Mouse (Mus musculus) thymus, adult 2 months (tissue): Measurements from ENCODE around the gene Ccdc28a. TPM values are rescaled to one million over a fixed set of nuclear protein-coding genes. Genes with fewer than 3 reads are reported as not detected.
A peak's percentile ranks its signal among the peaks of the same experiment; 100 is the strongest.

ENCODE experiments used
- DNase-seq: peaks from one replicate; pipeline ENCODE4 v3.0.0; 2021
- H3K27ac ChIP-seq: fragments of 200-500 bp; 2 replicates; pipeline ENCODE4 v1.5.1; 2012; ENCODE audit warnings: low read length, control low read depth; ENCODE audit not compliant: control insufficient read depth, insufficient read depth
- H3K27me3 ChIP-seq: fragments of 200-500 bp; 2 replicates; pipeline ENCODE4 v1.6.1; 2012; ENCODE audit warnings: mild to moderate bottlenecking, low read length, moderate library complexity, mixed read lengths; ENCODE audit not compliant: control insufficient read depth, insufficient read depth
- H3K36me3 ChIP-seq: fragments of 200-500 bp; 2 replicates; pipeline ENCODE4 v1.6.1; 2012; ENCODE audit warnings: mild to moderate bottlenecking, low read length, moderate library complexity; ENCODE audit not compliant: control insufficient read depth, insufficient read depth
- H3K4me1 ChIP-seq: fragments of 200-500 bp; replicated peaks from 2 replicates; pipeline ENCODE4 v1.6.1; 2012; ENCODE audit warnings: low read length; ENCODE audit not compliant: control insufficient read depth, insufficient read depth
- H3K4me3 ChIP-seq: fragments of 200-500 bp; 2 replicates; pipeline ENCODE4 v1.5.1; 2012; ENCODE audit warnings: mild to moderate bottlenecking, low read length, control low read depth, moderate library complexity; ENCODE audit not compliant: control insufficient read depth, insufficient read depth
- CTCF ChIP-seq: fragments of 200-500 bp; IDR thresholded peaks from 2 replicates; pipeline ENCODE4 v1.5.1; 2012; ENCODE audit warnings: mild to moderate bottlenecking, control low read depth, low read length, moderate library complexity, borderline replicate concordance; ENCODE audit not compliant: control insufficient read depth, poor library complexity, insufficient read depth; ENCODE audit errors: extremely low read depth
- POLR2A ChIP-seq: fragments of 200-500 bp; IDR thresholded peaks from 2 replicates; pipeline ENCODE4 v1.6.1; 2012; ENCODE audit warnings: mild to moderate bottlenecking, low read length, control low read depth, moderate library complexity; ENCODE audit not compliant: control insufficient read depth, poor library complexity, insufficient read depth; ENCODE audit errors: extremely low read depth
- WGBS: fragments of 180-500 bp; shearing (Covaris S2); methylation state at CpG from one replicate; pipeline ENCODE4 v1.1.7; 2018; 5-methylcytosine and 5-hydroxymethylcytosine counted together
- polyA plus RNA-seq: library from polyadenylated mRNA; depleted of rRNA; stranded (reverse); fragments of >200 nt; gene quantifications from 2 replicates; pipeline ENCODE4 v1.2.3, GENCODE M21; 2012

Gene Ccdc28a
- polyA plus RNA-seq, 1 experiment = 40.5 TPM

GRCm38 (mm10) chr10:18210726-18211125 is 24.1 kb downstream of the Ccdc28a start, which contains the start of gene Ect2l:
Ect2l (minus strand) TSS chr10:18210890.
- no peak within 1 kb of the TSS for H3K27ac ChIP-seq
- H3K4me3 ChIP-seq = no peak within 1 kb of the TSS
- DNase-seq = peak; percentile 40
- H3K36me3 ChIP-seq = no peaks in the 10 kb centered on the region
- TF ChIP-seq POLR2A (no peak), CTCF (peak; percentile 82; the same call in 1 of the 2 replicates)
- no peaks in the 10 kb centered on the region for H3K27me3 ChIP-seq
- H3K4me1 ChIP-seq = no peaks in the 10 kb centered on the region; the same call in 1 of the 2 replicates
- WGBS = 9% methylated on average over 11 of the region's 11 CpGs

DNA sequence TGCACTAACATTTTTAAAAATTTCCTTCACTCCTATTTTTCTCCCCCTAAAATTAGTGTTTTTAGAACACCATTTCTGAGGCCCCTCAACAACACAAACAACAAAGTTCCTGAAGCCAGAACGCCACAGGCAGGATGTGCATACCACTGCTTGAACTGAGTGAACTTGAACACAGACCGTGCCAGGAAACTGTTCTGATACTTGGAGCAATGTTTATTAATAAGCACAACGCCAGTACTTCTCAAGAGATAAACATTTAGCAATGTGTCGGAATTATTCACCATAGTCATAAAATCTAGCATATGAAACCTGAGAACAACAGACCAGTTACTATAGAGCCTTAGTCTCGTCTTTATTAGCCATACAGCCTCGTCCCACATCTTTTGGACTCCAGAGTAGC is 24.7 kb downstream of the Ccdc28a start:
- TF ChIP-seq POLR2A (no peak), CTCF (no peak)
- H3K4me1 ChIP-seq = no peaks in the 10 kb centered on the region; the same call in 1 of the 2 replicates
- WGBS = 80% methylated on average over 6 of the region's 6 CpGs
- no peak overlapping the region for H3K27ac ChIP-seq
- H3K36me3 ChIP-seq = no peaks in the 10 kb centered on the region
- no peak for DNase-seq
- H3K4me3 ChIP-seq = no peak overlapping the region
- no peaks in the 10 kb centered on the region for H3K27me3 ChIP-seq

- no peak for DNase-seq
- Histone ChIP-seq H3K36me3 (no peaks in the 10 kb centered on the region), H3K4me1 (no peaks in the 10 kb centered on the region), H3K4me3 (no peak overlapping the region), H3K27ac (no peak overlapping the region), H3K27me3 (no peaks in the 10 kb centered on the region)
- 80% methylated on average over 7 of the region's 7 CpGs for WGBS
- TF ChIP-seq POLR2A (no peak), CTCF (no peak)
These were observed 30.7 kb downstream of the Ccdc28a start for GRCm38 (mm10) chr10:18204067-18204466.

DNA sequence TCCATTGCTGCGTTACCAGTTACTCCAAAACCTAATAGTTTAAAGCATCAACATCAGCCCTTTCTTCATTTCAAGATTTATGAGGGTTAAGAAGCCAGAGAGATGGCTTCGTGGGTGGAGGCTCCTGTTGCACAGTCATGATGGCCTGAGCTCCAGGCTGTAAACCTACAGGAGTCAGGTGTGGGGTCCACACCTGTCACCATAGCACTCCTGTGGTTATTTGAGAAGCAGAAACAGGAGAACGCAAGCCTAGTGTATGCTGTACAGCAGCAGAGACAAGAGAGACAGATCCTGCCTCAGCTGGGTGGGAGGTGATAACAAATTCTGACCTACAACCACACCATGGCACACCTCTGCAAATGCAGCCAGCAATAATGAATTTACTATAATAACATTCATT is 32.4 kb downstream of the Ccdc28a start:
- 89% methylated on average over 3 of the region's 3 CpGs for WGBS
- Histone ChIP-seq H3K36me3 (no peaks in the 10 kb centered on the region), H3K27ac (no peak overlapping the region), H3K4me3 (no peak overlapping the region), H3K4me1 (no peaks in the 10 kb centered on the region), H3K27me3 (no peaks in the 10 kb centered on the region)
- no peak for TF ChIP-seq CTCF
- no peak for TF ChIP-seq POLR2A
- DNase-seq = no peak

DNA sequence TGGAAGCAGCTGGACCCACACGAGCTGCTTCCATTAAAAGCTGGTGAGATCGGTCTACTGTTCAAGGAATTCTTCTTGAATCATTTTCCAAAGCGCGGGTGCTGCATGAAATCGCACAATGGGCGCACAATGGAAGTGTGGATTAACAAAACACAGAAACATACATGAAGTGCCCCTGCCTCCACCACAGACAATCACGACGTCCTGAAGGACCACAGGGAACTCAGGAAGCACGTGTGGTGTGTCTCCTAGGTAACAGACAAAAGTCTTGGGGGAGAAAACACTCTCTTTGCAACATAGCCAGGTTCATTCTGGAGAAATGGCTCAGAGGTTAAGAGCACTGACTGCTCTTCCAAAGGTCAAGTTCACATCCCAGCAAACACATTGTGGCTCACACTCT is 34.1 kb downstream of the Ccdc28a start:
- no peaks in the 10 kb centered on the region for H3K36me3 ChIP-seq
- no peak for DNase-seq
- TF ChIP-seq CTCF = no peak
- no peak for TF ChIP-seq POLR2A
- no peaks in the 10 kb centered on the region for H3K4me1 ChIP-seq
- H3K4me3 ChIP-seq = no peak overlapping the region
- 75% methylated on average over 9 of the region's 9 CpGs for WGBS
- no peaks in the 10 kb centered on the region for H3K27me3 ChIP-seq
- no peak overlapping the region for H3K27ac ChIP-seq

- WGBS = 91% methylated on average over 4 of the region's 4 CpGs
- DNase-seq = no peak
- TF ChIP-seq POLR2A = no peak
- no peak for TF ChIP-seq CTCF
- Histone ChIP-seq H3K36me3 (no peaks in the 10 kb centered on the region), H3K27me3 (no peaks in the 10 kb centered on the region), H3K4me1 (no peaks in the 10 kb centered on the region), H3K4me3 (no peak overlapping the region), H3K27ac (no peak overlapping the region)
These were observed 34.9 kb downstream of the Ccdc28a start for GRCm38 (mm10) chr10:18199919-18200318.
